Mouse (Mus musculus) kidney, embryonic 16.5 days (tissue): ENCODE data around the gene Tceal1. TPM values are rescaled to one million over a fixed set of nuclear protein-coding genes. Genes with fewer than 3 reads are reported as not detected.

Experiments
- ATAC-seq: fragments of 200-750 bp; cut with Nextera tagmentation; 2 replicates; pipeline ENCODE4 v1.8.0; 2017; ENCODE audit warnings: moderate TSS enrichment; ENCODE audit not compliant: low FRiP score, low TSS enrichment
- H3K27ac ChIP-seq: fragments of 300-500 bp; sonication (generic); 2 replicates; pipeline ENCODE4 v1.5.1; 2014; ENCODE audit warnings: low read length
- H3K27me3 ChIP-seq: fragments of 300-500 bp; sonication (generic); 2 replicates; pipeline ENCODE4 v1.6.1; 2014; ENCODE audit warnings: low read length, control low read depth, mixed read lengths; ENCODE audit not compliant: insufficient read depth
- H3K36me3 ChIP-seq: fragments of 300-500 bp; sonication (generic); 2 replicates; pipeline ENCODE4 v1.6.1; 2014; ENCODE audit warnings: low read length, control low read depth, mixed read lengths; ENCODE audit not compliant: insufficient read depth
- H3K4me1 ChIP-seq: fragments of 300-500 bp; sonication (generic); 2 replicates; pipeline ENCODE4 v1.6.1; 2014; ENCODE audit warnings: low read length, control low read depth, mixed read lengths; ENCODE audit not compliant: insufficient read depth
- H3K4me2 ChIP-seq: fragments of 300-500 bp; sonication (generic); replicated peaks from 2 replicates; pipeline ENCODE4 v1.6.1; 2014; ENCODE audit warnings: low read depth, low read length
- H3K4me3 ChIP-seq: fragments of 300-500 bp; sonication (generic); 2 replicates; pipeline ENCODE4 v1.5.1; 2014; ENCODE audit warnings: mild to moderate bottlenecking, low read length
- H3K9ac ChIP-seq: fragments of 300-500 bp; sonication (generic); replicated peaks from 2 replicates; pipeline ENCODE4 v1.6.1; 2014; ENCODE audit warnings: low read length
- H3K9me3 ChIP-seq: fragments of 300-500 bp; sonication (generic); 2 replicates; pipeline ENCODE4 v1.6.1; 2016; ENCODE audit warnings: low read length, control low read depth
- WGBS: fragments of 180-500 bp; shearing (Covaris S2); extraction: QIAGEN DNeasy Blood & Tissue Kit; methylation state at CpG from one replicate; pipeline ENCODE4 v1.1.7; 2014; 5-methylcytosine and 5-hydroxymethylcytosine counted together
- polyA plus RNA-seq: library from polyadenylated mRNA; unstranded; fragments of >200 nt; fragmentation: Nextera tagmentation; extraction: Ambion mirVana; gene quantifications from 2 replicates; pipeline ENCODE4 v1.2.1, GENCODE M21; 2015

The Tceal1 gene
- polyA plus RNA-seq, 1 experiment from 2014 or later: 10.9 TPM

GRCm38 (mm10) chrX:136744663-136745062 is 36.9 kb downstream of the Tceal1 start:
- WGBS: 67% methylated on average over 8 of the region's 8 CpGs
- Histone ChIP-seq H3K9me3 (no peaks in the 10 kb centered on the region), H3K36me3 (peaks cover 3% of the 10 kb centered on the region; the same call in 1 of the 2 replicates), H3K9ac (no peak overlapping the region), H3K4me2 (no peak overlapping the region), H3K27me3 (no peaks in the 10 kb centered on the region; the same call in 1 of the 2 replicates), H3K4me1 (no peaks in the 10 kb centered on the region), H3K27ac (no peak overlapping the region), H3K4me3 (no peak overlapping the region)
- no peak for ATAC-seq

- Histone ChIP-seq H3K27me3 (no peaks in the 10 kb centered on the region; the same call in 1 of the 2 replicates), H3K36me3 (peaks cover 3% of the 10 kb centered on the region; the same call in 1 of the 2 replicates), H3K9ac (no peak overlapping the region), H3K27ac (no peak overlapping the region), H3K4me3 (no peak overlapping the region), H3K4me1 (no peaks in the 10 kb centered on the region), H3K4me2 (no peak overlapping the region), H3K9me3 (no peaks in the 10 kb centered on the region)
- no peak for ATAC-seq
- 74% methylated on average over 4 of the region's 4 CpGs for WGBS
Observed at GRCm38 (mm10) chrX:136749329-136749728, 41.5 kb downstream of the Tceal1 start.

- H3K36me3 ChIP-seq: no peaks in the 10 kb centered on the region
- no peaks in the 10 kb centered on the region; the same call in 1 of the 2 replicates for H3K27me3 ChIP-seq
- ATAC-seq: no peak
- no peak overlapping the region for H3K4me2 ChIP-seq
- 93% methylated on average over 3 of the region's 3 CpGs for WGBS
- no peak overlapping the region for H3K9ac ChIP-seq
- H3K9me3 ChIP-seq: no peaks in the 10 kb centered on the region
- no peak overlapping the region for H3K27ac ChIP-seq
- H3K4me3 ChIP-seq: no peak overlapping the region
- H3K4me1 ChIP-seq: no peaks in the 10 kb centered on the region
Observed at GRCm38 (mm10) chrX:136755464-136755863, 47.7 kb downstream of the Tceal1 start.

Other genes with a start within 250 kb of the Tceal1 start
- not detected in 2 replicates for gene Kir3dl1, start 190.0 kb upstream of the Tceal1 start, polyA plus RNA-seq
- not detected in 2 replicates for gene Kir3dl2, start 163.9 kb upstream of the Tceal1 start, polyA plus RNA-seq
- gene Tceal3, start 117.1 kb upstream of the Tceal1 start, polyA plus RNA-seq: 7.2 and 9.0 TPM in 2 replicates
- 557 and 569 TPM in 2 replicates for gene Morf4l2, start 35.7 kb downstream of the Tceal1 start, polyA plus RNA-seq
- not detected in 2 replicates for gene Glra4, start 72.2 kb downstream of the Tceal1 start, polyA plus RNA-seq
- 3.8 and 5.0 TPM in 2 replicates for gene Plp1, start 114.7 kb downstream of the Tceal1 start, polyA plus RNA-seq
- gene Rab9b, start 160.8 kb downstream of the Tceal1 start, polyA plus RNA-seq: 0.15 and 0.21 TPM in 2 replicates
- gene H2bfm, start 219.3 kb downstream of the Tceal1 start, polyA plus RNA-seq: not detected in 2 replicates